Mouse (Mus musculus) megakaryocyte, embryonic 14.5 days (primary cell): ENCODE measurements around the gene Actn4.

Experiments used
- FLI1 ChIP-seq: IDR thresholded peaks from 2 replicates; pipeline ENCODE4 v1.6.1; 2012; ENCODE audit warnings: low read length, inconsistent platforms, mixed read lengths
- GATA1 ChIP-seq: IDR thresholded peaks from 3 replicates; pipeline ENCODE4 v1.6.1; 2012; ENCODE audit warnings: mixed read lengths, low read length, inconsistent platforms, borderline replicate concordance

- TF ChIP-seq GATA1: no peak
- no peak for TF ChIP-seq FLI1
Measured at GRCm38 (mm10) chr7:28881199-28881598, 80.9 kb downstream of the Actn4 start, which contains the start of gene Capn12.
